Mouse (Mus musculus) kidney, adult 10 weeks (tissue): Measurements from ENCODE around the gene Olfr473. TPM values are rescaled to one million over a fixed set of nuclear protein-coding genes. Genes with fewer than 3 reads are reported as not detected.

Experiments used
- polyA plus RNA-seq: library from polyadenylated mRNA; stranded (reverse); fragments of 350-450 nt; fragmentation: Illumina TruSeq; extraction: RNeasy Lipid Tissue Mini Kit (QIAGEN cat#74804); gene quantifications from one replicate; pipeline ENCODE4 v1.2.3, GENCODE M21; 2014; ENCODE audit warnings: low read depth, low replicate concordance

Gene Olfr473
- not detected for polyA plus RNA-seq

GRCm38 (mm10) chr7:107930146-107930545 is at the start of gene Olfr473:
TSS of gene Olfr473 (plus strand) at chr7:107930446.

GRCm38 (mm10) chr7:107897602-107898001 is 32.6 kb upstream of the Olfr473 start, which contains the start of gene Olfr472:
TSS of gene Olfr472 (plus strand) at chr7:107897902.

GRCm38 (mm10) chr7:107954343-107954742 is 24.1 kb downstream of the Olfr473 start, which contains the start of gene Olfr474:
TSS of gene Olfr474 (plus strand) at chr7:107954643.

GRCm38 (mm10) chr7:107964503-107964902 is 34.3 kb downstream of the Olfr473 start, which contains the start of gene Olfr476:
TSS of gene Olfr476 (plus strand) at chr7:107964803.

Other genes starting within 250 kb of the Olfr473 start
- not detected for gene Cyb5r2, start 172.4 kb upstream of the Olfr473 start, polyA plus RNA-seq
- not detected for gene Ovch2, start 129.2 kb upstream of the Olfr473 start, polyA plus RNA-seq
- gene Olfr467, start 118.2 kb upstream of the Olfr473 start, polyA plus RNA-seq: not detected
- gene Olfr469, start 104.9 kb upstream of the Olfr473 start, polyA plus RNA-seq: not detected
- gene Olfr470, start 83.0 kb upstream of the Olfr473 start, polyA plus RNA-seq: not detected
- not detected for gene Olfr472, start 32.5 kb upstream of the Olfr473 start, polyA plus RNA-seq
- not detected for gene Olfr474, start 24.2 kb downstream of the Olfr473 start, polyA plus RNA-seq
- gene Olfr476, start 34.4 kb downstream of the Olfr473 start, polyA plus RNA-seq: not detected
- not detected for gene Olfr477, start 56.2 kb downstream of the Olfr473 start, polyA plus RNA-seq
- gene Olfr478, start 103.5 kb downstream of the Olfr473 start, polyA plus RNA-seq: not detected
- gene Olfr479, start 120.2 kb downstream of the Olfr473 start, polyA plus RNA-seq: not detected
- not detected for gene Olfr480, start 136.9 kb downstream of the Olfr473 start, polyA plus RNA-seq
- gene Olfr481, start 149.4 kb downstream of the Olfr473 start, polyA plus RNA-seq: not detected
- not detected for gene Olfr482, start 167.1 kb downstream of the Olfr473 start, polyA plus RNA-seq
- gene Olfr483, start 170.4 kb downstream of the Olfr473 start, polyA plus RNA-seq: not detected
- not detected for gene Olfr484, start 197.0 kb downstream of the Olfr473 start, polyA plus RNA-seq
- gene Olfr485, start 229.4 kb downstream of the Olfr473 start, polyA plus RNA-seq: not detected
- not detected for gene Olfr486, start 242.3 kb downstream of the Olfr473 start, polyA plus RNA-seq